Mouse (Mus musculus) myocyte (in vitro differentiated cells): ENCODE measurements at regions not wholly inside any gene's neighbourhood (a gene's known extent, or its start where the extent isn't known, plus 50 kb on each side); places are given as distances from the start of the nearest gene placed in this dataset.

ENCODE experiments used
- H3K27me3 ChIP-seq: one replicate; pipeline ENCODE4 v1.6.1; 2011; ENCODE audit not compliant: control insufficient read depth, insufficient read depth, insufficient read length
- H3K36me3 ChIP-seq: one replicate; pipeline ENCODE4 v1.6.1; 2011; ENCODE audit not compliant: control insufficient read depth, insufficient read depth
- H3K4me2 ChIP-seq: one replicate; pipeline ENCODE4 v1.6.1; 2011; ENCODE audit warnings: low read depth, control low read depth
- H3K4me3 ChIP-seq: one replicate; pipeline ENCODE4 v1.5.1; 2011; ENCODE audit warnings: mild to moderate bottlenecking, control low read depth, moderate library complexity
- H3K79me2 ChIP-seq: one replicate; pipeline ENCODE4 v1.6.1; 2011; ENCODE audit not compliant: control insufficient read depth, insufficient read depth
- H3ac ChIP-seq: one replicate; pipeline ENCODE4 v1.6.1; 2011; ENCODE audit not compliant: control insufficient read depth, insufficient read length
- CEBPB ChIP-seq: IDR thresholded peaks from 2 replicates; pipeline ENCODE4 v1.6.1; 2011; ENCODE audit warnings: mild to moderate bottlenecking, moderate library complexity; ENCODE audit not compliant: poor library complexity, insufficient read depth, severe bottlenecking
- E2F4 ChIP-seq: IDR thresholded peaks from one replicate; pipeline ENCODE4 v1.6.1; 2011; ENCODE audit warnings: mild to moderate bottlenecking, control low read depth, moderate library complexity; ENCODE audit not compliant: insufficient read depth
- MAX ChIP-seq: IDR thresholded peaks from one replicate; pipeline ENCODE4 v1.6.1; 2011; ENCODE audit warnings: low read depth, mild to moderate bottlenecking, control low read depth
- MYOD1 ChIP-seq, 3 experiments: IDR thresholded peaks; one replicate each; pipeline ENCODE4 v1.6.1; 2011; ENCODE audit warnings: control low read depth in 2 of 3, low read depth in 2 of 3, mild to moderate bottlenecking in 2 of 3, moderate library complexity in 1 of 3; ENCODE audit not compliant: insufficient read length in 2 of 3, control insufficient read depth in 1 of 3
- MYOG ChIP-seq, 3 experiments: IDR thresholded peaks; one replicate each; pipeline ENCODE4 v1.6.1; 2011; ENCODE audit warnings: control low read depth in 2 of 3, low read depth in 2 of 3, mild to moderate bottlenecking in 2 of 3; ENCODE audit not compliant: insufficient read length in 2 of 3, control insufficient read depth in 1 of 3, insufficient read depth in 1 of 3
- POLR2A ChIP-seq: IDR thresholded peaks from one replicate; pipeline ENCODE4 v1.6.1; 2011; ENCODE audit warnings: low read depth, mild to moderate bottlenecking, control low read depth, moderate library complexity; ENCODE audit not compliant: insufficient read length
- POLR2AphosphoS2 ChIP-seq: IDR thresholded peaks from one replicate; pipeline ENCODE4 v1.6.1; 2011; ENCODE audit warnings: low read depth, control low read depth; ENCODE audit not compliant: insufficient read length
- REST ChIP-seq: IDR thresholded peaks from one replicate; pipeline ENCODE4 v1.6.1; 2011; ENCODE audit warnings: mild to moderate bottlenecking, control low read depth, moderate library complexity; ENCODE audit not compliant: insufficient read depth, insufficient read length
- SRF ChIP-seq: IDR thresholded peaks from one replicate; pipeline ENCODE4 v1.6.1; 2011; ENCODE audit warnings: low read depth; ENCODE audit not compliant: control insufficient read depth, insufficient read length
- TCF12 ChIP-seq: IDR thresholded peaks from one replicate; pipeline ENCODE4 v1.6.1; 2011; ENCODE audit warnings: mild to moderate bottlenecking, control low read depth; ENCODE audit not compliant: poor library complexity, insufficient read depth, severe bottlenecking
- TCF3 ChIP-seq: IDR thresholded peaks from one replicate; pipeline ENCODE4 v1.6.1; 2011; ENCODE audit warnings: low read depth, control low read depth; ENCODE audit not compliant: insufficient read length
- USF1 ChIP-seq: IDR thresholded peaks from one replicate; pipeline ENCODE4 v1.6.1; 2011; ENCODE audit warnings: low read depth, mild to moderate bottlenecking, control low read depth, moderate library complexity

DNA sequence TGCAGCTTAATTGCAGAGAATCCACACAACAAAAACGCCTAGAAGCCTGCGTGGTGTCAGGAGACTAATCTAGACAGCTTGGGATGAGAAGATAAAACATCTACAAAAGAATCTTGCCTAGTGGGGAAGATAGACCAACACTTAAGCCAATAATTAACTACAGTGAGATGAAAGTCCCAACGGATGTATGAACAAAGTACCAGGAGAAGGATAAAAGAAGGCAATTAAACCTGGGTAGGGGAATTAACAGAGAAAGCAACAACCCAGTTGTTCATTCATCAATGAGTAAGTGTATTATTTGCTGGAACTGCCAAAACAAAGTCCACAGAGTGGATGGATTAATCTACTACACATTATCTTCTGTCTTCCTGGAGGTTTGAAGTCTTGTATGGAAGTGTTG is 99.8 kb downstream of the Olfm4 start:
- no peaks in the 10 kb centered on the region for H3K27me3 ChIP-seq
- no peak overlapping the region for H3ac ChIP-seq
- H3K4me2 ChIP-seq, result no peak overlapping the region
- H3K4me3 ChIP-seq, result no peak overlapping the region
- H3K36me3 ChIP-seq, result no peaks in the 10 kb centered on the region
- no peak for TF ChIP-seq MYOG (IDR thresholded peaks at IDR 0.05; ENCODE audit: control insufficient read depth in 1 of 3, insufficient read depth in 1 of 3, insufficient read length in 2 of 3, low read depth in 2 of 3)
- no peak for TF ChIP-seq POLR2AphosphoS2
- no peak for TF ChIP-seq CEBPB
- TF ChIP-seq MAX, result no peak
- TF ChIP-seq USF1, result no peak
- TF ChIP-seq SRF, result no peak
- TF ChIP-seq TCF3, result no peak
- no peak for TF ChIP-seq E2F4
- no peak for TF ChIP-seq REST
- no peak for TF ChIP-seq POLR2A
- TF ChIP-seq TCF12, result no peak
- no peak for TF ChIP-seq MYOD1 (IDR thresholded peaks at IDR 0.05; ENCODE audit: control insufficient read depth in 1 of 3, insufficient read length in 2 of 3, low read depth in 2 of 3)
- no peaks in the 10 kb centered on the region for H3K79me2 ChIP-seq

- Histone ChIP-seq H3K36me3 (no peaks in the 10 kb centered on the region), H3K4me3 (no peak overlapping the region), H3K79me2 (no peaks in the 10 kb centered on the region), H3ac (no peak overlapping the region), H3K27me3 (no peaks in the 10 kb centered on the region), H3K4me2 (no peak overlapping the region)
- TF ChIP-seq POLR2AphosphoS2 (no peak), POLR2A (no peak), MYOD1 (IDR thresholded peaks at IDR 0.05; ENCODE audit: control insufficient read depth in 1 of 3, insufficient read length in 2 of 3, low read depth in 2 of 3) (no peak), E2F4 (no peak), TCF12 (no peak)
These were observed 113.4 kb downstream of the Olfm4 start for GRCm38 (mm10) chr14:80097238-80097637.

- H3K79me2 ChIP-seq, result no peaks in the 10 kb centered on the region
- H3ac ChIP-seq, result no peak overlapping the region
- H3K27me3 ChIP-seq, result no peaks in the 10 kb centered on the region
- H3K4me3 ChIP-seq, result no peak overlapping the region
- H3K36me3 ChIP-seq, result no peaks in the 10 kb centered on the region
- no peak overlapping the region for H3K4me2 ChIP-seq
- TF ChIP-seq MYOG (IDR thresholded peaks at IDR 0.05; ENCODE audit: control insufficient read depth in 1 of 3, insufficient read depth in 1 of 3, insufficient read length in 2 of 3, low read depth in 2 of 3) (no peak), MYOD1 (IDR thresholded peaks at IDR 0.05; ENCODE audit: control insufficient read depth in 1 of 3, insufficient read length in 2 of 3, low read depth in 2 of 3) (no peak), USF1 (no peak), REST (no peak), CEBPB (no peak), MAX (no peak), E2F4 (no peak), POLR2AphosphoS2 (no peak), TCF3 (no peak)
These were observed 129.3 kb downstream of the Olfm4 start for GRCm38 (mm10) chr14:80113115-80113687.

- TF ChIP-seq POLR2AphosphoS2, result no peak
- no peak for TF ChIP-seq REST
- no peak for TF ChIP-seq TCF3
- no peak for TF ChIP-seq CEBPB
- Histone ChIP-seq H3K4me2 (no peak overlapping the region), H3K79me2 (no peaks in the 10 kb centered on the region), H3K4me3 (no peak overlapping the region), H3K36me3 (no peaks in the 10 kb centered on the region), H3K27me3 (no peaks in the 10 kb centered on the region), H3ac (no peak overlapping the region)
These were observed 130.4 kb downstream of the Olfm4 start for GRCm38 (mm10) chr14:80114326-80114725.

GRCm38 (mm10) chr14:80125156-80125555 is 141.3 kb downstream of the Olfm4 start:
- Histone ChIP-seq H3K27me3 (no peaks in the 10 kb centered on the region), H3K36me3 (no peaks in the 10 kb centered on the region), H3K4me2 (no peak overlapping the region), H3K4me3 (no peak overlapping the region), H3ac (no peak overlapping the region), H3K79me2 (no peaks in the 10 kb centered on the region)
- TF ChIP-seq E2F4 (no peak), SRF (no peak), TCF3 (no peak), TCF12 (no peak), MYOD1 (IDR thresholded peaks at IDR 0.05; ENCODE audit: control insufficient read depth in 1 of 3, insufficient read length in 2 of 3, low read depth in 2 of 3) (no peak), CEBPB (no peak), MAX (no peak)
